Mouse (Mus musculus): ENCODE data around the gene Mpig6b. TPM values are rescaled to one million over a fixed set of nuclear protein-coding genes. Genes with fewer than 3 reads are reported as not detected.

The Mpig6b gene
- polyA plus RNA-seq, 1 experiment from 2014 or later, result not detected

Other genes with a start within 250 kb of the Mpig6b start
- 67.9 TPM for gene Stk19, start 229.2 kb downstream of the Mpig6b start, polyA plus RNA-seq (2015; fragmentation: Illumina TruSeq; extraction: RNeasy Lipid Tissue Mini Kit (QIAGEN cat#74804); ENCODE audit: low read depth, low replicate concordance)
- gene Dxo, start 229.2 kb downstream of the Mpig6b start, polyA plus RNA-seq (2015; fragmentation: Illumina TruSeq; extraction: RNeasy Lipid Tissue Mini Kit (QIAGEN cat#74804); ENCODE audit: low read depth, low replicate concordance), result 37.4 TPM
- gene Skiv2l, start 216.0 kb downstream of the Mpig6b start, polyA plus RNA-seq (2015; fragmentation: Illumina TruSeq; extraction: RNeasy Lipid Tissue Mini Kit (QIAGEN cat#74804); ENCODE audit: low read depth, low replicate concordance), result 47.0 TPM
- 35.3 TPM for gene Nelfe, start 215.8 kb downstream of the Mpig6b start, polyA plus RNA-seq (2015; fragmentation: Illumina TruSeq; extraction: RNeasy Lipid Tissue Mini Kit (QIAGEN cat#74804); ENCODE audit: low read depth, low replicate concordance)
- gene Cfb, start 203.7 kb downstream of the Mpig6b start, polyA plus RNA-seq (2015; fragmentation: Illumina TruSeq; extraction: RNeasy Lipid Tissue Mini Kit (QIAGEN cat#74804); ENCODE audit: low read depth, low replicate concordance), result 0.31 TPM
- 5.7 TPM for gene Zbtb12, start 186.7 kb downstream of the Mpig6b start, polyA plus RNA-seq (2015; fragmentation: Illumina TruSeq; extraction: RNeasy Lipid Tissue Mini Kit (QIAGEN cat#74804); ENCODE audit: low read depth, low replicate concordance)
- not detected for gene Gm20547, start 184.1 kb downstream of the Mpig6b start, polyA plus RNA-seq (2015; fragmentation: Illumina TruSeq; extraction: RNeasy Lipid Tissue Mini Kit (QIAGEN cat#74804); ENCODE audit: low read depth, low replicate concordance)
- gene C2, start 167.9 kb downstream of the Mpig6b start, polyA plus RNA-seq (2015; fragmentation: Illumina TruSeq; extraction: RNeasy Lipid Tissue Mini Kit (QIAGEN cat#74804); ENCODE audit: low read depth, low replicate concordance), result 1.5 TPM
- gene Ehmt2, start 167.7 kb downstream of the Mpig6b start, polyA plus RNA-seq (2015; fragmentation: Illumina TruSeq; extraction: RNeasy Lipid Tissue Mini Kit (QIAGEN cat#74804); ENCODE audit: low read depth, low replicate concordance), result 122 TPM
- 0.19 TPM for gene Slc44a4, start 151.7 kb downstream of the Mpig6b start, polyA plus RNA-seq (2015; fragmentation: Illumina TruSeq; extraction: RNeasy Lipid Tissue Mini Kit (QIAGEN cat#74804); ENCODE audit: low read depth, low replicate concordance)
- 51.2 TPM for gene Neu1, start 134.9 kb downstream of the Mpig6b start, polyA plus RNA-seq (2015; fragmentation: Illumina TruSeq; extraction: RNeasy Lipid Tissue Mini Kit (QIAGEN cat#74804); ENCODE audit: low read depth, low replicate concordance)
- gene Hspa1b, start 106.9 kb downstream of the Mpig6b start, polyA plus RNA-seq (2015; fragmentation: Illumina TruSeq; extraction: RNeasy Lipid Tissue Mini Kit (QIAGEN cat#74804); ENCODE audit: low read depth, low replicate concordance), result 8.3 TPM
- not detected for gene Gm20481, start 96.3 kb downstream of the Mpig6b start, polyA plus RNA-seq (2015; fragmentation: Illumina TruSeq; extraction: RNeasy Lipid Tissue Mini Kit (QIAGEN cat#74804); ENCODE audit: low read depth, low replicate concordance)
- gene Hspa1a, start 94.0 kb downstream of the Mpig6b start, polyA plus RNA-seq (2015; fragmentation: Illumina TruSeq; extraction: RNeasy Lipid Tissue Mini Kit (QIAGEN cat#74804); ENCODE audit: low read depth, low replicate concordance), result 8.4 TPM
- 0.36 TPM for gene Hspa1l, start 93.5 kb downstream of the Mpig6b start, polyA plus RNA-seq (2015; fragmentation: Illumina TruSeq; extraction: RNeasy Lipid Tissue Mini Kit (QIAGEN cat#74804); ENCODE audit: low read depth, low replicate concordance)
- 26.4 TPM for gene Lsm2, start 84.3 kb downstream of the Mpig6b start, polyA plus RNA-seq (2015; fragmentation: Illumina TruSeq; extraction: RNeasy Lipid Tissue Mini Kit (QIAGEN cat#74804); ENCODE audit: low read depth, low replicate concordance)
- 22.8 TPM for gene Vars, start 65.2 kb downstream of the Mpig6b start, polyA plus RNA-seq (2015; fragmentation: Illumina TruSeq; extraction: RNeasy Lipid Tissue Mini Kit (QIAGEN cat#74804); ENCODE audit: low read depth, low replicate concordance)
- 0.71 TPM for gene Vwa7, start 49.6 kb downstream of the Mpig6b start, polyA plus RNA-seq (2015; fragmentation: Illumina TruSeq; extraction: RNeasy Lipid Tissue Mini Kit (QIAGEN cat#74804); ENCODE audit: low read depth, low replicate concordance)
- not detected for gene Sapcd1, start 38.2 kb downstream of the Mpig6b start, polyA plus RNA-seq (2015; fragmentation: Illumina TruSeq; extraction: RNeasy Lipid Tissue Mini Kit (QIAGEN cat#74804); ENCODE audit: low read depth, low replicate concordance)
- gene Msh5, start 19.4 kb downstream of the Mpig6b start, polyA plus RNA-seq (2015; fragmentation: Illumina TruSeq; extraction: RNeasy Lipid Tissue Mini Kit (QIAGEN cat#74804); ENCODE audit: low read depth, low replicate concordance), result 0.67 TPM
- 22.1 TPM for gene Clic1, start 16.2 kb downstream of the Mpig6b start, polyA plus RNA-seq (2015; fragmentation: Illumina TruSeq; extraction: RNeasy Lipid Tissue Mini Kit (QIAGEN cat#74804); ENCODE audit: low read depth, low replicate concordance)
- 19.3 TPM for gene Ddah2, start 7.1 kb downstream of the Mpig6b start, polyA plus RNA-seq (2015; fragmentation: Illumina TruSeq; extraction: RNeasy Lipid Tissue Mini Kit (QIAGEN cat#74804); ENCODE audit: low read depth, low replicate concordance)
- gene Ly6g6c, start 796 bp downstream of the Mpig6b start, polyA plus RNA-seq (2015; fragmentation: Illumina TruSeq; extraction: RNeasy Lipid Tissue Mini Kit (QIAGEN cat#74804); ENCODE audit: low read depth, low replicate concordance), result not detected
- 5.5 TPM for gene Ly6g6e, start 10.7 kb upstream of the Mpig6b start, polyA plus RNA-seq (2015; fragmentation: Illumina TruSeq; extraction: RNeasy Lipid Tissue Mini Kit (QIAGEN cat#74804); ENCODE audit: low read depth, low replicate concordance)
- gene Ly6g6d, start 11.9 kb upstream of the Mpig6b start, polyA plus RNA-seq (2015; fragmentation: Illumina TruSeq; extraction: RNeasy Lipid Tissue Mini Kit (QIAGEN cat#74804); ENCODE audit: low read depth, low replicate concordance), result 1.8 TPM
- 0.70 TPM for gene Ly6g6f, start 19.4 kb upstream of the Mpig6b start, polyA plus RNA-seq (2015; fragmentation: Illumina TruSeq; extraction: RNeasy Lipid Tissue Mini Kit (QIAGEN cat#74804); ENCODE audit: low read depth, low replicate concordance)
- 106 TPM for gene Abhd16a, start 23.1 kb upstream of the Mpig6b start, polyA plus RNA-seq (2015; fragmentation: Illumina TruSeq; extraction: RNeasy Lipid Tissue Mini Kit (QIAGEN cat#74804); ENCODE audit: low read depth, low replicate concordance)
- not detected for gene Ly6g5c, start 42.1 kb upstream of the Mpig6b start, polyA plus RNA-seq (2015; fragmentation: Illumina TruSeq; extraction: RNeasy Lipid Tissue Mini Kit (QIAGEN cat#74804); ENCODE audit: low read depth, low replicate concordance)
- not detected for gene Ly6g5b, start 49.2 kb upstream of the Mpig6b start, polyA plus RNA-seq (2015; fragmentation: Illumina TruSeq; extraction: RNeasy Lipid Tissue Mini Kit (QIAGEN cat#74804); ENCODE audit: low read depth, low replicate concordance)
- 24.9 TPM for gene Gpank1, start 55.3 kb upstream of the Mpig6b start, polyA plus RNA-seq (2015; fragmentation: Illumina TruSeq; extraction: RNeasy Lipid Tissue Mini Kit (QIAGEN cat#74804); ENCODE audit: low read depth, low replicate concordance)
- gene Csnk2b, start 55.9 kb upstream of the Mpig6b start, polyA plus RNA-seq (2015; fragmentation: Illumina TruSeq; extraction: RNeasy Lipid Tissue Mini Kit (QIAGEN cat#74804); ENCODE audit: low read depth, low replicate concordance), result 221 TPM
- gene D17H6S53E, start 60.2 kb upstream of the Mpig6b start, polyA plus RNA-seq (2015; fragmentation: Illumina TruSeq; extraction: RNeasy Lipid Tissue Mini Kit (QIAGEN cat#74804); ENCODE audit: low read depth, low replicate concordance), result 18.0 TPM
- gene Apom, start 65.9 kb upstream of the Mpig6b start, polyA plus RNA-seq (2015; fragmentation: Illumina TruSeq; extraction: RNeasy Lipid Tissue Mini Kit (QIAGEN cat#74804); ENCODE audit: low read depth, low replicate concordance), result not detected
- gene Bag6, start 69.0 kb upstream of the Mpig6b start, polyA plus RNA-seq (2015; fragmentation: Illumina TruSeq; extraction: RNeasy Lipid Tissue Mini Kit (QIAGEN cat#74804); ENCODE audit: low read depth, low replicate concordance), result 159 TPM
- gene Prrc2a, start 98.7 kb upstream of the Mpig6b start, polyA plus RNA-seq (2015; fragmentation: Illumina TruSeq; extraction: RNeasy Lipid Tissue Mini Kit (QIAGEN cat#74804); ENCODE audit: low read depth, low replicate concordance), result 185 TPM
- 19.0 TPM for gene Aif1, start 109.9 kb upstream of the Mpig6b start, polyA plus RNA-seq (2015; fragmentation: Illumina TruSeq; extraction: RNeasy Lipid Tissue Mini Kit (QIAGEN cat#74804); ENCODE audit: low read depth, low replicate concordance)
- gene Lst1, start 122.3 kb upstream of the Mpig6b start, polyA plus RNA-seq (2015; fragmentation: Illumina TruSeq; extraction: RNeasy Lipid Tissue Mini Kit (QIAGEN cat#74804); ENCODE audit: low read depth, low replicate concordance), result 9.3 TPM
- 0.55 TPM for gene Ltb, start 128.3 kb upstream of the Mpig6b start, polyA plus RNA-seq (2015; fragmentation: Illumina TruSeq; extraction: RNeasy Lipid Tissue Mini Kit (QIAGEN cat#74804); ENCODE audit: low read depth, low replicate concordance)
- gene Tnf, start 135.8 kb upstream of the Mpig6b start, polyA plus RNA-seq (2015; fragmentation: Illumina TruSeq; extraction: RNeasy Lipid Tissue Mini Kit (QIAGEN cat#74804); ENCODE audit: low read depth, low replicate concordance), result not detected
- gene Lta, start 139.2 kb upstream of the Mpig6b start, polyA plus RNA-seq (2015; fragmentation: Illumina TruSeq; extraction: RNeasy Lipid Tissue Mini Kit (QIAGEN cat#74804); ENCODE audit: low read depth, low replicate concordance), result not detected
- not detected for gene Gm16181, start 154.7 kb upstream of the Mpig6b start, polyA plus RNA-seq (2015; fragmentation: Illumina TruSeq; extraction: RNeasy Lipid Tissue Mini Kit (QIAGEN cat#74804); ENCODE audit: low read depth, low replicate concordance)
- 711 TPM for gene Atp6v1g2, start 167.5 kb upstream of the Mpig6b start, polyA plus RNA-seq (2015; fragmentation: Illumina TruSeq; extraction: RNeasy Lipid Tissue Mini Kit (QIAGEN cat#74804); ENCODE audit: low read depth, low replicate concordance)
- 11.4 TPM for gene Nfkbil1, start 169.6 kb upstream of the Mpig6b start, polyA plus RNA-seq (2015; fragmentation: Illumina TruSeq; extraction: RNeasy Lipid Tissue Mini Kit (QIAGEN cat#74804); ENCODE audit: low read depth, low replicate concordance)
- 206 TPM for gene Ddx39b, start 175.6 kb upstream of the Mpig6b start, polyA plus RNA-seq (2015; fragmentation: Illumina TruSeq; extraction: RNeasy Lipid Tissue Mini Kit (QIAGEN cat#74804); ENCODE audit: low read depth, low replicate concordance)
- 50.0 TPM for gene H2-D1, start 196.5 kb upstream of the Mpig6b start, polyA plus RNA-seq (2015; fragmentation: Illumina TruSeq; extraction: RNeasy Lipid Tissue Mini Kit (QIAGEN cat#74804); ENCODE audit: low read depth, low replicate concordance)